Mouse (Mus musculus) olfactory bulb, adult 2 months (tissue): ENCODE data around the gene Ttc33.

Experiments
- CTCF ChIP-seq: fragments of 200-500 bp; IDR thresholded peaks from 2 replicates; pipeline ENCODE4 v1.5.1; 2012; ENCODE audit warnings: low read depth, mild to moderate bottlenecking, low read length, moderate library complexity; ENCODE audit not compliant: insufficient read depth
- POLR2A ChIP-seq: fragments of 200-500 bp; IDR thresholded peaks from 2 replicates; pipeline ENCODE4 v1.6.1; 2012; ENCODE audit warnings: mild to moderate bottlenecking, low read depth, low read length, moderate library complexity; ENCODE audit not compliant: insufficient read depth

DNA sequence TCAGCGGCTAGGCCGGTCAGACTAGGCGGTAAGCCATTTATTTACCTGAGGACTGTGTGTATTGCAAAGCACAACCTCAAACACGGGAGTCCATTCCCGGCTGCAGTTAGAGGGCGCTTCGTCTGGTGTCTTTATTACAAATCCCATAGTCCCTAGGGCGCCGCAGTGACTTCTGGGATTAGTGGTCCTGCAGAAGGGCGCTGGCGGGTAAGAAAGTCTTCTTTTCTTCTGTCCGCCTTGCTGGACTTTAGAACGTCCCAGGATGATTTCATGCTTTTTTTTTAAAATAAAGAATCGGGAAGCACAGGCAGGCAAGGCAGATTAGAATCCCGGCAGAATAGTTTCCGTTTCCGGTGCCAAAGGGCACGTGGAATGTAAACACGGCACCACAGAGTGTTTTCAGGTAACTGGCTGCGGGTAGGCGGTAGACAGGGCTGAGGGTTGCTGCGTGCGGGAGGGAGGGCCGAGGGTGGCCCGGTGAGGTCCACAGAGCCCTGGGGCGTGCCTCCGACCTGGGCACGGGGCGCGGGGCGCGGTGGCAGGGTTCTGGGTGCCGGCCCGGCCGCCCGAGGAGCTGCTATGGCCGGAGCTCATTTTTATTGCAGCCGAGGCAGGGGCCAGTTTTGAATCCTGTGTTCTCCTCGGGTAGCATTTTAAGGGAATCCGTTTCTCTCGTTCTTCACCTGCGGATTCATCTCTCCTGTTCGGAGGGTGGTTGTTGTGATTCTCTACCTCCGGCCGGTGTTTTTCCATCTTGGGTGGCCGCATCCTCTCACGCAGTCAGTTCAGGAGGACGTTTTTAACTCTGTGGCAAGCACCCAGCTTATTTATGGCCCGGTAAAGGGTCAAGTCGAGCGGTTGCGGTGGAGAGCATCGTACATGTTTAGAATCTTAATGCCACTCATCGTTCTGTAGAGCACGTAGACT lies at the start of gene Ttc33:
- TF ChIP-seq CTCF (no peak), POLR2A (no peak)
